Mouse (Mus musculus) layer of hippocampus, adult 11-12 months (tissue): ENCODE results near the gene Olfr613.
"Not testable (repeated sequence)": the region's sequence is repeated elsewhere in the genome, so short reads cannot be mapped to it uniquely, and the experiment has no call there.

Experiments used
- DNase-seq: peaks from one replicate; pipeline ENCODE4 v3.0.0; 2022; ENCODE audit warnings: low spot score

Gene Olfr613

GRCm38 (mm10) chr7:103547774-103548173 is at the start of gene Olfr613:
Olfr613 (plus strand) TSS chr7:103548074.
- no peak for DNase-seq

- no peak for DNase-seq
Measured at GRCm38 (mm10) chr7:103512022-103512421, 35.9 kb upstream of the Olfr613 start, which contains the start of gene Olfr610. Olfr610 (minus strand) TSS chr7:103512122.

- DNase-seq, result not testable (repeated sequence)
Measured at GRCm38 (mm10) chr7:103520746-103521145, 27.1 kb upstream of the Olfr613 start, which contains the start of gene Olfr611. Olfr611 (minus strand) TSS chr7:103520846.

GRCm38 (mm10) chr7:103542617-103543016 is 5.3 kb upstream of the Olfr613 start, which contains the start of gene Olfr612:
Olfr612 (minus strand) TSS chr7:103542717.
- not testable (repeated sequence) for DNase-seq

GRCm38 (mm10) chr7:103555779-103556178 is 7.9 kb downstream of the Olfr613 start, which contains the start of gene Olfr615:
Olfr615 (plus strand) TSS chr7:103556079.
- DNase-seq, result no peak

- no peak for DNase-seq
Measured at GRCm38 (mm10) chr7:103569043-103569442, 21.2 kb downstream of the Olfr613 start, which contains the start of gene Olfr616. Olfr616 (minus strand) TSS chr7:103569143.

GRCm38 (mm10) chr7:103572761-103573160 is 24.9 kb downstream of the Olfr613 start, which contains the start of gene Olfr617:
Olfr617 (plus strand) TSS chr7:103573061.
- DNase-seq, result no peak

- DNase-seq, result no peak
Measured at GRCm38 (mm10) chr7:103589803-103590202, 41.9 kb downstream of the Olfr613 start, which contains the start of gene Olfr618. Olfr618 (plus strand) TSS chr7:103590103.

GRCm38 (mm10) chr7:103600275-103600674 is 52.4 kb downstream of the Olfr613 start, which contains the start of gene Olfr619:
Olfr619 (plus strand) TSS chr7:103600575.
- no peak for DNase-seq
